Mouse (Mus musculus) stomach, adult 2 months (tissue): ENCODE measurements around the gene Tet1. TPM values are rescaled to one million over a fixed set of nuclear protein-coding genes. Genes with fewer than 3 reads are reported as not detected.

Experiments
- polyA plus RNA-seq: library from polyadenylated mRNA; depleted of rRNA; stranded (reverse); fragments of >200 nt; gene quantifications from 2 replicates; pipeline ENCODE4 v1.2.3, GENCODE M21; 2012; rRNA removed

The Tet1 gene
- 0.01 and 0.38 TPM in 2 replicates for polyA plus RNA-seq

GRCm38 (mm10) chr10:62908896-62909295 lies at the start of gene Tet1:
TSS of gene Tet1 (minus strand) at chr10:62908996.

DNA sequence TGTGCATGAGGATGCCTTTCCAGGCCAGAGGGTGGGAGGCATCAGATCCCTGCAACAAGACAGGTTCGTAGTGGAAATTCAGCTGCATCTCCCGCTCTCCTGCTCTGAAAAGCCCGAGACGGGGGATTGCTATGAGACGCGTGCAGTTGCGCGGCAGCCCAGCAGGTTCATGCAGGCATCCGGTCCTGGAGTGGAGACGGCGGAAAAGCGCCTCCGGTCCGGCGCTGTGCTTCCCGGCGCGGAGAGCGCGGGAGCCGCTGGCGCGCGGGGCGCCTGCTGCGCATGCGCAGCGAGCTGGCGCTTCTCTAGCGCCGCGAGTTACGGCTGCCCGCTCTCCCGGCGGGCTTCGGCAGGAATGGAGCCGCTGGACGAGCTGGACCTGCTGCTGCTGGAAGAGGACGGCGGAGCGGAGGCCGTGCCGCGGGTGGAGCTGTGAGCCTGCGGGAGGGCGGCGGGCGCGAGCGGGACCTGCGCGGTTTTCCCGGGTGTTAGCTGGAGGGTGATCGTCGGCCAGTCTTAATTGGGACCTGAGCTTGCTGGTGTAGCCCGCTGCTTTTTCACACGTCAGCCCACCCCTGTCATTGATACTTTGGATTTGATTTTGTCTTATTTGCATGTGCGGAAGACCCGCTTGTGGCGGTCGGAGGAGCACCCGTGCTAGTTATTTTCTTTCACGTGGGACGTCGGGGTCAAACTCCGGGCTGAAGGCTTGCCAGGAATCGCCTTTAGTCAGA lies 38.1 kb upstream of the Tet1 start, which contains the start of gene Dna2:
Gene Dna2 (plus strand): TSS at position 289 of the 734 bp plus-strand sequence.

DNA sequence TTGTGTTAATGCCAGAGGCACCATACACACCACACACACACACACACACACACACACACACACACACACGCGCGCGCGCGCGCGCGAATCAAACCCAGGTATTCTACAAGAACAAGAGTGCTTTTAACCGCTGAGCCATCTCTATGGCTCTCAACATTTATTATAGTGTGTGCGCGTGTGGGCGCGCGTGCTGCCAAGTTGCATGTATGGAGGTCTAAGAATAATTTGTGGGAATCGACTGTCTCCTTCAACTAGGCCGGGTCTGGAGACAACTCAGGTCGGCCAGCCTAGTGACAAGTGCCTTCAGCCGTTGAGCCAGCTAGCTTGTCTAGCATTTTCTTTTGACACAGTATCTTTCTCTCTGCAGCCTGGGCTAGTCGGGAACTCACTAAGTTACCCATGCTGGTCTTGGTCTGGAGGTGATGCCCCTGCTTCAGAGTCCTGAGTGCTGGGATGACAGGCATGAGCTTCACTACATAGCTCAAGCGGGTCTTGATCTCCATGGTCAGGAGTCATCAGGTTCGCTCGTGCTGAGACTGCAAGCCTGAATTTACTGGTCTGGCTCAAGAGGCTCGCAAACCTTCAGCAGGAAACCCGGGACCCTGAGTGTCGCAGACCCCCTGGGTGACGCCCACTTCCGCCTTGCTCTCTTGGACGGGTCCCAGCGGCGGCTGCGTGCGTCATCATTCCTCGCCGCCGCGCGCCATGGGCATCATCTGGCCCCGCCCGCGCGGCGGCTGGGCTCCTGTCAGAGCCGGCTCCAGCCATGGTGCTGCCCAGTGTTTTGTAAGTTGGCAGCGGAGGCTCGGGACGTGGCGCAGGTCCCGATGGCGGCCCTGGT lies 11.3 kb upstream of the Tet1 start, which contains the start of gene Slc25a16:
Gene Slc25a16 (plus strand): TSS at position 709 of the 841 bp plus-strand sequence.

GRCm38 (mm10) chr10:62792177-62793090 lies 116.4 kb downstream of the Tet1 start, which contains the start of gene Ccar1:
TSS of gene Ccar1 (minus strand) at chr10:62792286.

Other genes with a start within 250 kb of the Tet1 start
- gene Stox1, start 182.9 kb downstream of the Tet1 start, polyA plus RNA-seq: 0.12 TPM in 2 replicates
- gene Ccar1, start 116.7 kb downstream of the Tet1 start, polyA plus RNA-seq: 12.8 and 22.2 TPM in 2 replicates
- gene Slc25a16, start 11.6 kb upstream of the Tet1 start, polyA plus RNA-seq: 10.4 and 22.5 TPM in 2 replicates
- 0.67 and 0.70 TPM in 2 replicates for gene Dna2, start 38.0 kb upstream of the Tet1 start, polyA plus RNA-seq
- gene Rufy2, start 71.2 kb upstream of the Tet1 start, polyA plus RNA-seq: 0.77 and 0.82 TPM in 2 replicates
- gene Hnrnph3, start 115.2 kb upstream of the Tet1 start, polyA plus RNA-seq: 1.0 and 2.9 TPM in 2 replicates
- 1.8 and 1.9 TPM in 2 replicates for gene Pbld2, start 115.3 kb upstream of the Tet1 start, polyA plus RNA-seq
- 2.7 and 2.9 TPM in 2 replicates for gene Pbld1, start 151.2 kb upstream of the Tet1 start, polyA plus RNA-seq
- gene Atoh7, start 190.7 kb upstream of the Tet1 start, polyA plus RNA-seq: 0.06 TPM in 1 of 2 replicates, not detected in the other